Mouse (Mus musculus) limb, embryonic 14.5 days (tissue): ENCODE measurements around the gene Nfatc2. TPM values are rescaled to one million over a fixed set of nuclear protein-coding genes. Genes with fewer than 3 reads are reported as not detected.

Source experiments
- ATAC-seq: fragments of 200-750 bp; cut with Nextera tagmentation; 2 replicates; pipeline ENCODE4 v1.8.0; 2017; ENCODE audit warnings: low read depth, moderate number of reproducible peaks, moderate TSS enrichment; ENCODE audit not compliant: low FRiP score
- DNase-seq: peaks from one replicate; pipeline ENCODE4 v3.0.0-alpha.2; 2015; ENCODE audit warnings: low spot score
- H3K27ac ChIP-seq: fragments of 300-500 bp; sonication (generic); replicated peaks from 2 replicates; pipeline ENCODE4 v1.5.1; 2014; ENCODE audit warnings: low read depth, mild to moderate bottlenecking, low read length, moderate library complexity, mixed read lengths
- H3K27me3 ChIP-seq: fragments of 300-500 bp; sonication (generic); 2 replicates; pipeline ENCODE4 v1.6.1; 2014; ENCODE audit warnings: low read length, mixed read lengths; ENCODE audit not compliant: control insufficient read depth, insufficient read depth
- H3K36me3 ChIP-seq: fragments of 300-500 bp; sonication (generic); 2 replicates; pipeline ENCODE4 v1.6.1; 2014; ENCODE audit warnings: mild to moderate bottlenecking, low read length, moderate library complexity, mixed read lengths; ENCODE audit not compliant: control insufficient read depth, insufficient read depth
- H3K4me1 ChIP-seq: fragments of 300-500 bp; sonication (generic); 2 replicates; pipeline ENCODE4 v1.6.1; 2014; ENCODE audit warnings: antibody characterized with exemption, low read length, mixed read lengths; ENCODE audit not compliant: control insufficient read depth, insufficient read depth
- H3K4me2 ChIP-seq: fragments of 300-500 bp; sonication (generic); replicated peaks from 2 replicates; pipeline ENCODE4 v1.6.1; 2014; ENCODE audit warnings: low read depth, mild to moderate bottlenecking, low read length, moderate library complexity; ENCODE audit not compliant: severe bottlenecking
- H3K4me3 ChIP-seq: fragments of 300-500 bp; sonication (generic); replicated peaks from 2 replicates; pipeline ENCODE4 v1.5.1; 2014; ENCODE audit warnings: low read length
- H3K9ac ChIP-seq: fragments of 300-500 bp; sonication (generic); 2 replicates; pipeline ENCODE4 v1.6.1; 2014; ENCODE audit warnings: mild to moderate bottlenecking, low read depth, low read length, moderate library complexity; ENCODE audit not compliant: severe bottlenecking
- H3K9me3 ChIP-seq: fragments of 300-500 bp; sonication (generic); 2 replicates; pipeline ENCODE4 v1.6.1; 2016; ENCODE audit warnings: low read length; ENCODE audit not compliant: control insufficient read depth
- POLR2A ChIP-seq: fragments of 200-500 bp; IDR thresholded peaks from 2 replicates; pipeline ENCODE4 v1.8.0; 2012; ENCODE audit warnings: inconsistent platforms, mild to moderate bottlenecking, moderate library complexity, borderline replicate concordance; ENCODE audit not compliant: insufficient read depth, insufficient read length; ENCODE audit errors: extremely low read depth
- WGBS: fragments of 180-500 bp; shearing (Covaris S2); extraction: QIAGEN DNeasy Blood & Tissue Kit; methylation state at CpG from one replicate; pipeline ENCODE4 v1.1.7; 2014; 5-methylcytosine and 5-hydroxymethylcytosine counted together
- polyA plus RNA-seq, 2 experiments: library from polyadenylated mRNA; depleted of rRNA in 1 of 2; stranded (reverse) in 1 of 2; unstranded in 1 of 2; fragments of >200 nt; fragmentation: Nextera tagmentation in 1 of 2; extraction: Ambion mirVana in 1 of 2; gene quantifications; 2 replicates each; pipeline versions ENCODE4 v1.2.1 to v1.2.3; 2012 to 2014

Nfatc2 gene
- polyA plus RNA-seq, 2 experiments, result 9.0 to 9.4 TPM

GRCm38 (mm10) chr2:168491791-168492190 is 109.7 kb downstream of the Nfatc2 start:
- Histone ChIP-seq H3K4me2 (no peak overlapping the region), H3K27me3 (no peaks in the 10 kb centered on the region), H3K36me3 (no peaks in the 10 kb centered on the region), H3K4me1 (no peaks in the 10 kb centered on the region), H3K27ac (no peak overlapping the region), H3K9ac (no peak overlapping the region), H3K4me3 (no peak overlapping the region), H3K9me3 (no peaks in the 10 kb centered on the region)
- 59% methylated on average over 7 of the region's 7 CpGs for WGBS
- no peak for DNase-seq
- ATAC-seq, result no peak
- TF ChIP-seq POLR2A, result no peak

- H3K9me3 ChIP-seq, result no peaks in the 10 kb centered on the region
- no peaks in the 10 kb centered on the region for H3K36me3 ChIP-seq
- H3K4me3 ChIP-seq, result no peak overlapping the region
- no peak for DNase-seq
- no peak for TF ChIP-seq POLR2A
- no peak overlapping the region for H3K9ac ChIP-seq
- 89% methylated on average over 13 of the region's 13 CpGs for WGBS
- ATAC-seq, result no peak
- H3K4me2 ChIP-seq, result no peak overlapping the region
- no peak overlapping the region for H3K27ac ChIP-seq
- no peaks in the 10 kb centered on the region for H3K27me3 ChIP-seq
- no peaks in the 10 kb centered on the region for H3K4me1 ChIP-seq
Measured at GRCm38 (mm10) chr2:168489953-168490352, 111.5 kb downstream of the Nfatc2 start.

- Histone ChIP-seq H3K4me1 (no peaks in the 10 kb centered on the region), H3K4me3 (no peak overlapping the region), H3K27me3 (no peaks in the 10 kb centered on the region), H3K27ac (no peak overlapping the region), H3K9ac (no peak overlapping the region), H3K36me3 (no peaks in the 10 kb centered on the region), H3K9me3 (no peaks in the 10 kb centered on the region), H3K4me2 (no peak overlapping the region)
- ATAC-seq, result no peak
- TF ChIP-seq POLR2A, result no peak
- 72% methylated on average over 11 of the region's 11 CpGs for WGBS
- DNase-seq, result no peak
Measured at GRCm38 (mm10) chr2:168488158-168488925, 113.1 kb downstream of the Nfatc2 start.

- no peaks in the 10 kb centered on the region for H3K27me3 ChIP-seq
- no peak overlapping the region for H3K4me3 ChIP-seq
- no peak overlapping the region for H3K27ac ChIP-seq
- H3K9ac ChIP-seq, result no peak overlapping the region
- no peak overlapping the region for H3K4me2 ChIP-seq
- ATAC-seq, result no peak
- 85% methylated on average over 14 of the region's 14 CpGs for WGBS
- H3K36me3 ChIP-seq, result no peaks in the 10 kb centered on the region
- no peak for TF ChIP-seq POLR2A
- H3K4me1 ChIP-seq, result peaks cover 11% of the 10 kb centered on the region
- DNase-seq, result no peak
- H3K9me3 ChIP-seq, result no peaks in the 10 kb centered on the region
Measured at GRCm38 (mm10) chr2:168481121-168481520, 120.3 kb downstream of the Nfatc2 start.

- no peaks in the 10 kb centered on the region for H3K36me3 ChIP-seq
- ATAC-seq (no peak; the same call in 1 of the 2 replicates), DNase-seq (peak; percentile 70)
- peaks cover 11% of the 10 kb centered on the region for H3K4me1 ChIP-seq
- no peak overlapping the region for H3K9ac ChIP-seq
- no peak overlapping the region for H3K4me2 ChIP-seq
- H3K27ac ChIP-seq, result no peak overlapping the region
- no peaks in the 10 kb centered on the region for H3K9me3 ChIP-seq
- no peak overlapping the region for H3K4me3 ChIP-seq
- 60% methylated on average over 6 of the region's 6 CpGs for WGBS
- TF ChIP-seq POLR2A, result no peak
- no peaks in the 10 kb centered on the region for H3K27me3 ChIP-seq
Measured at GRCm38 (mm10) chr2:168480692-168481091, 120.8 kb downstream of the Nfatc2 start.
